Mouse (Mus musculus) MEL-GATA-1-ER (cell line): ENCODE measurements around the gene Rpl5.

ENCODE experiments used
- DNase-seq: peaks from one replicate; pipeline ENCODE4 v3.0.0-alpha.2; 2012; ENCODE audit warnings: low read depth; ENCODE audit errors: extremely low read depth

The Rpl5 gene

GRCm38 (mm10) chr5:107941222-107941621 is 40.9 kb downstream of the Rpl5 start:
- no peak for DNase-seq

- no peak for DNase-seq
Measured at GRCm38 (mm10) chr5:107942941-107943340, 42.6 kb downstream of the Rpl5 start.

- no peak for DNase-seq
Measured at GRCm38 (mm10) chr5:107943526-107943925, 43.2 kb downstream of the Rpl5 start.

- no peak for DNase-seq
Measured at GRCm38 (mm10) chr5:107946475-107946874, 46.2 kb downstream of the Rpl5 start.

- no peak for DNase-seq
Measured at GRCm38 (mm10) chr5:107947548-107947947, 47.2 kb downstream of the Rpl5 start.

GRCm38 (mm10) chr5:107948899-107949298 is 48.6 kb downstream of the Rpl5 start:
- no peak for DNase-seq

GRCm38 (mm10) chr5:107949607-107950006 is 49.3 kb downstream of the Rpl5 start:
- DNase-seq: no peak

GRCm38 (mm10) chr5:107950643-107951042 is 50.3 kb downstream of the Rpl5 start:
- DNase-seq: peak; percentile 59
